Mouse (Mus musculus): Measurements from ENCODE around the gene Fam234b. TPM values are rescaled to one million over a fixed set of nuclear protein-coding genes. Genes with fewer than 3 reads are reported as not detected.

Fam234b gene
- polyA plus RNA-seq, 1 experiment = 6.3 TPM

- no peak overlapping the region for H3K27ac ChIP-seq (ENCODE audit: insufficient read depth, low read length)
- no peaks in the 10 kb centered on the region for H3K36me3 ChIP-seq (ENCODE audit: control insufficient read depth, insufficient read depth, low read length, poor library complexity, severe bottlenecking)
- H3K4me3 ChIP-seq (ENCODE audit: low read depth, low read length) = no peak overlapping the region
- no peak for TF ChIP-seq POLR2A (IDR thresholded peaks at IDR 0.05; ENCODE audit: insufficient read depth, low read length)
- TF ChIP-seq EP300 (IDR thresholded peaks at IDR 0.05; ENCODE audit: insufficient read depth, low read depth, low read length) = no peak
- TF ChIP-seq CTCF (IDR thresholded peaks at IDR 0.05; ENCODE audit: low read depth, low read length) = no peak
- no peaks in the 10 kb centered on the region for H3K9me3 ChIP-seq (replicated peaks; ENCODE audit: control insufficient read depth, insufficient read depth, low read length, poor library complexity, severe bottlenecking)
- no peak overlapping the region for H3K9ac ChIP-seq (ENCODE audit: low read depth, poor library complexity, severe bottlenecking)
- H3K27me3 ChIP-seq (ENCODE audit: control insufficient read depth, insufficient read depth, low read length, poor library complexity, severe bottlenecking) = no peaks in the 10 kb centered on the region
- no peaks in the 10 kb centered on the region for H3K4me1 ChIP-seq (ENCODE audit: control insufficient read depth, insufficient read depth, low read length)
Measured at GRCm38 (mm10) chr6:135212666-135213065, 14.9 kb downstream of the Fam234b start.

- Histone ChIP-seq H3K9ac (ENCODE audit: low read depth, poor library complexity, severe bottlenecking) (no peak overlapping the region), H3K4me1 (ENCODE audit: control insufficient read depth, insufficient read depth, low read length) (no peaks in the 10 kb centered on the region), H3K27ac (ENCODE audit: insufficient read depth, low read length) (no peak overlapping the region), H3K36me3 (ENCODE audit: control insufficient read depth, insufficient read depth, low read length, poor library complexity, severe bottlenecking) (no peaks in the 10 kb centered on the region), H3K27me3 (ENCODE audit: control insufficient read depth, insufficient read depth, low read length, poor library complexity, severe bottlenecking) (no peaks in the 10 kb centered on the region), H3K9me3 (replicated peaks; ENCODE audit: control insufficient read depth, insufficient read depth, low read length, poor library complexity, severe bottlenecking) (no peaks in the 10 kb centered on the region), H3K4me3 (ENCODE audit: low read depth, low read length) (no peak overlapping the region)
- TF ChIP-seq POLR2A (IDR thresholded peaks at IDR 0.05; ENCODE audit: insufficient read depth, low read length) (no peak), CTCF (IDR thresholded peaks at IDR 0.05; ENCODE audit: low read depth, low read length) (no peak), EP300 (IDR thresholded peaks at IDR 0.05; ENCODE audit: insufficient read depth, low read depth, low read length) (no peak)
Measured at GRCm38 (mm10) chr6:135218330-135218729, 20.6 kb downstream of the Fam234b start.

- no peak overlapping the region for H3K27ac ChIP-seq (ENCODE audit: insufficient read depth, low read length)
- no peaks in the 10 kb centered on the region for H3K36me3 ChIP-seq (ENCODE audit: control insufficient read depth, insufficient read depth, low read length, poor library complexity, severe bottlenecking)
- no peaks in the 10 kb centered on the region for H3K27me3 ChIP-seq (ENCODE audit: control insufficient read depth, insufficient read depth, low read length, poor library complexity, severe bottlenecking)
- no peak overlapping the region for H3K4me3 ChIP-seq (ENCODE audit: low read depth, low read length)
- no peaks in the 10 kb centered on the region for H3K9me3 ChIP-seq (replicated peaks; ENCODE audit: control insufficient read depth, insufficient read depth, low read length, poor library complexity, severe bottlenecking)
- no peak for TF ChIP-seq POLR2A (IDR thresholded peaks at IDR 0.05; ENCODE audit: insufficient read depth, low read length)
- no peak for TF ChIP-seq CTCF (IDR thresholded peaks at IDR 0.05; ENCODE audit: low read depth, low read length)
- no peak for TF ChIP-seq EP300 (IDR thresholded peaks at IDR 0.05; ENCODE audit: insufficient read depth, low read depth, low read length)
- H3K4me1 ChIP-seq (ENCODE audit: control insufficient read depth, insufficient read depth, low read length) = no peaks in the 10 kb centered on the region
- H3K9ac ChIP-seq (ENCODE audit: low read depth, poor library complexity, severe bottlenecking) = no peak overlapping the region
Measured at GRCm38 (mm10) chr6:135219916-135220315, 22.1 kb downstream of the Fam234b start.

GRCm38 (mm10) chr6:135223786-135224416 is 26.1 kb downstream of the Fam234b start:
- no peaks in the 10 kb centered on the region for H3K9me3 ChIP-seq (replicated peaks; ENCODE audit: control insufficient read depth, insufficient read depth, low read length, poor library complexity, severe bottlenecking)
- no peak overlapping the region for H3K27ac ChIP-seq (ENCODE audit: insufficient read depth, low read length)
- H3K4me3 ChIP-seq (ENCODE audit: low read depth, low read length) = no peak overlapping the region
- TF ChIP-seq CTCF (IDR thresholded peaks at IDR 0.05; ENCODE audit: low read depth, low read length) (no peak), POLR2A (IDR thresholded peaks at IDR 0.05; ENCODE audit: insufficient read depth, low read length) (no peak), EP300 (IDR thresholded peaks at IDR 0.05; ENCODE audit: insufficient read depth, low read depth, low read length) (no peak)
- no peaks in the 10 kb centered on the region for H3K36me3 ChIP-seq (ENCODE audit: control insufficient read depth, insufficient read depth, low read length, poor library complexity, severe bottlenecking)
- no peak overlapping the region for H3K9ac ChIP-seq (ENCODE audit: low read depth, poor library complexity, severe bottlenecking)
- no peaks in the 10 kb centered on the region for H3K27me3 ChIP-seq (ENCODE audit: control insufficient read depth, insufficient read depth, low read length, poor library complexity, severe bottlenecking)
- H3K4me1 ChIP-seq (ENCODE audit: control insufficient read depth, insufficient read depth, low read length) = no peaks in the 10 kb centered on the region

- H3K4me3 ChIP-seq (ENCODE audit: low read depth, low read length) = no peak overlapping the region
- H3K36me3 ChIP-seq (ENCODE audit: control insufficient read depth, insufficient read depth, low read length, poor library complexity, severe bottlenecking) = no peaks in the 10 kb centered on the region
- H3K27ac ChIP-seq (ENCODE audit: insufficient read depth, low read length) = no peak overlapping the region
- H3K9me3 ChIP-seq (replicated peaks; ENCODE audit: control insufficient read depth, insufficient read depth, low read length, poor library complexity, severe bottlenecking) = no peaks in the 10 kb centered on the region
- H3K9ac ChIP-seq (ENCODE audit: low read depth, poor library complexity, severe bottlenecking) = no peak overlapping the region
- H3K27me3 ChIP-seq (ENCODE audit: control insufficient read depth, insufficient read depth, low read length, poor library complexity, severe bottlenecking) = no peaks in the 10 kb centered on the region
- no peak for TF ChIP-seq EP300 (IDR thresholded peaks at IDR 0.05; ENCODE audit: insufficient read depth, low read depth, low read length)
- TF ChIP-seq POLR2A (IDR thresholded peaks at IDR 0.05; ENCODE audit: insufficient read depth, low read length) = no peak
- no peak for TF ChIP-seq CTCF (IDR thresholded peaks at IDR 0.05; ENCODE audit: low read depth, low read length)
- H3K4me1 ChIP-seq (ENCODE audit: control insufficient read depth, insufficient read depth, low read length) = no peaks in the 10 kb centered on the region
Measured at GRCm38 (mm10) chr6:135228465-135228941, 30.7 kb downstream of the Fam234b start.

GRCm38 (mm10) chr6:135230586-135230985 is 32.8 kb downstream of the Fam234b start:
- Histone ChIP-seq H3K9ac (ENCODE audit: low read depth, poor library complexity, severe bottlenecking) (no peak overlapping the region), H3K36me3 (ENCODE audit: control insufficient read depth, insufficient read depth, low read length, poor library complexity, severe bottlenecking) (no peaks in the 10 kb centered on the region), H3K27me3 (ENCODE audit: control insufficient read depth, insufficient read depth, low read length, poor library complexity, severe bottlenecking) (no peaks in the 10 kb centered on the region), H3K4me3 (ENCODE audit: low read depth, low read length) (no peak overlapping the region), H3K4me1 (ENCODE audit: control insufficient read depth, insufficient read depth, low read length) (no peaks in the 10 kb centered on the region), H3K27ac (ENCODE audit: insufficient read depth, low read length) (no peak overlapping the region), H3K9me3 (replicated peaks; ENCODE audit: control insufficient read depth, insufficient read depth, low read length, poor library complexity, severe bottlenecking) (no peaks in the 10 kb centered on the region)
- TF ChIP-seq POLR2A (IDR thresholded peaks at IDR 0.05; ENCODE audit: insufficient read depth, low read length) (no peak), CTCF (IDR thresholded peaks at IDR 0.05; ENCODE audit: low read depth, low read length) (no peak), EP300 (IDR thresholded peaks at IDR 0.05; ENCODE audit: insufficient read depth, low read depth, low read length) (no peak)
